Mouse (Mus musculus) intestine, postnatal 0 days (tissue): ENCODE data around the gene Nrg4. TPM values are rescaled to one million over a fixed set of nuclear protein-coding genes. Genes with fewer than 3 reads are reported as not detected.

Experiments
- ATAC-seq: fragments of 200-750 bp; cut with Nextera tagmentation; 2 replicates; pipeline ENCODE4 v1.8.0; 2017; ENCODE audit warnings: mild to moderate bottlenecking, moderate TSS enrichment, moderate library complexity
- H3K27ac ChIP-seq: fragments of 300-500 bp; sonication (generic); 2 replicates; pipeline ENCODE4 v1.5.1; 2014; ENCODE audit warnings: mild to moderate bottlenecking, low read depth, low read length, moderate library complexity
- H3K27me3 ChIP-seq: fragments of 300-500 bp; sonication (generic); replicated peaks from 2 replicates; pipeline ENCODE4 v1.6.1; 2014; ENCODE audit warnings: low read length, mixed read lengths; ENCODE audit not compliant: control insufficient read depth, insufficient read depth
- H3K36me3 ChIP-seq: fragments of 300-500 bp; sonication (generic); 2 replicates; pipeline ENCODE4 v1.6.1; 2014; ENCODE audit warnings: mild to moderate bottlenecking, moderate library complexity; ENCODE audit not compliant: control insufficient read depth, insufficient read depth
- H3K4me1 ChIP-seq: fragments of 300-500 bp; sonication (generic); replicated peaks from 2 replicates; pipeline ENCODE4 v1.6.1; 2014; ENCODE audit warnings: antibody characterized with exemption, low read length, mixed read lengths; ENCODE audit not compliant: control insufficient read depth, insufficient read depth
- H3K4me2 ChIP-seq: fragments of 300-500 bp; sonication (generic); replicated peaks from 2 replicates; pipeline ENCODE4 v1.6.1; 2014; ENCODE audit warnings: low read depth, mild to moderate bottlenecking, moderate library complexity
- H3K4me3 ChIP-seq: fragments of 300-500 bp; sonication (generic); 2 replicates; pipeline ENCODE4 v1.5.1; 2014; ENCODE audit warnings: low read depth, low read length
- H3K9ac ChIP-seq: fragments of 300-500 bp; sonication (generic); 2 replicates; pipeline ENCODE4 v1.6.1; 2014; ENCODE audit warnings: mild to moderate bottlenecking, low read depth, low read length
- H3K9me3 ChIP-seq: fragments of 300-500 bp; sonication (generic); 2 replicates; pipeline ENCODE4 v1.6.1; 2016; ENCODE audit warnings: mixed run types; ENCODE audit not compliant: control insufficient read depth
- CTCF ChIP-seq: sonication (generic); IDR thresholded peaks from 2 replicates; pipeline ENCODE4 v1.5.1; 2016; ENCODE audit warnings: low read depth, mild to moderate bottlenecking, control low read depth, antibody characterized with exemption, moderate library complexity
- WGBS: fragments of 180-500 bp; shearing (Covaris S2); extraction: QIAGEN DNeasy Blood & Tissue Kit; methylation state at CpG from one replicate; pipeline ENCODE4 v1.1.7; 2014; 5-methylcytosine and 5-hydroxymethylcytosine counted together
- polyA plus RNA-seq: library from polyadenylated mRNA; unstranded; fragments of >200 nt; fragmentation: Nextera tagmentation; extraction: Ambion mirVana; gene quantifications from 2 replicates; pipeline ENCODE4 v1.2.1, GENCODE M21; 2015

Nrg4 gene
- polyA plus RNA-seq, 1 experiment from 2014 or later, result 4.9 TPM

DNA sequence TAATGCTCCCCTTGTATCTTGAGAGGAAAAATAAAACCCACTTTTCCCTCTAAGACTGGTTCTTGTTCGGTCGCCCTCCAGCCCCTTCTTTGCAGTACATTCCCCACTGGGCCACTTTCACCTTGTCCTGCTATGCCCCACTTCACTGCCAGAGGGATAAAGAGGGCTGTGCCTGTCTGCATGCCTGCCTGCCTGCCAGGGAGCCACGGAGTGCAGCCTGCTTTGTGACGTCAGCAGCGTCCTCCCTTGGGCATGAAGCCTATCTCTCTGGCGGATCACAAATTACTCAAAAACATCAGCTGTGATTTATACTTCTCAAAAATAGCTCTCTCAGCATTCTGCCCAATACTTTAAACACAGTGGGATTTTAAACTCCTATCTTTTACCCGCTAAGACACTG lies 6.3 kb upstream of the Nrg4 start:
- no peak overlapping the region for H3K27ac ChIP-seq
- no peak for ATAC-seq
- no peak for TF ChIP-seq CTCF
- no peaks in the 10 kb centered on the region for H3K4me1 ChIP-seq
- H3K4me2 ChIP-seq, result no peak overlapping the region
- H3K9ac ChIP-seq, result no peak overlapping the region
- 40% methylated on average over 7 of the region's 7 CpGs for WGBS
- no peaks in the 10 kb centered on the region for H3K36me3 ChIP-seq
- no peaks in the 10 kb centered on the region for H3K9me3 ChIP-seq
- H3K4me3 ChIP-seq, result no peak overlapping the region
- H3K27me3 ChIP-seq, result no peaks in the 10 kb centered on the region; the same call in 1 of the 2 replicates

DNA sequence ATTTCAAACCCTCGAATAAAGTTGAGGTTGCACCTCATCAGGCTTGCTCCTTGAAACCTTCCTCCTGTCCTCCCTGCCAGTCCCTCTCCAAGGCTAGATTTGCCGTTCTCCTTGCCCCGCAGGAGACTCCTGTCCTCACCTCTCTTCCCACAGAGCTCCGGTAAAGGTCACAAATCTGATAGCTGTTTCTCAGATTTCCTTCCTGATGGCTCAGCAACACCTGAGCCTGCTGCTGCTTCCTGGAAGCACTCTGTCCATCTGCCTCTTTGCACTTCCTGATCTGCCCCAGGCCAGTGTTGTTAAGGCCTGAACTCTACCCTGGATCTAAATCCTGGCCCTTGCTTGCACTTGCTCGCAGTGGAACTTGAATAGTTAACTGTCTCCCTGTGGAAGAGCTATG lies 5.8 kb upstream of the Nrg4 start:
- Histone ChIP-seq H3K9ac (no peak overlapping the region), H3K4me3 (no peak overlapping the region), H3K27ac (no peak overlapping the region), H3K27me3 (no peaks in the 10 kb centered on the region; the same call in 1 of the 2 replicates), H3K4me1 (no peaks in the 10 kb centered on the region), H3K9me3 (no peaks in the 10 kb centered on the region), H3K36me3 (no peaks in the 10 kb centered on the region), H3K4me2 (no peak overlapping the region)
- TF ChIP-seq CTCF, result no peak
- 41% methylated on average over 5 of the region's 5 CpGs for WGBS
- no peak for ATAC-seq

DNA sequence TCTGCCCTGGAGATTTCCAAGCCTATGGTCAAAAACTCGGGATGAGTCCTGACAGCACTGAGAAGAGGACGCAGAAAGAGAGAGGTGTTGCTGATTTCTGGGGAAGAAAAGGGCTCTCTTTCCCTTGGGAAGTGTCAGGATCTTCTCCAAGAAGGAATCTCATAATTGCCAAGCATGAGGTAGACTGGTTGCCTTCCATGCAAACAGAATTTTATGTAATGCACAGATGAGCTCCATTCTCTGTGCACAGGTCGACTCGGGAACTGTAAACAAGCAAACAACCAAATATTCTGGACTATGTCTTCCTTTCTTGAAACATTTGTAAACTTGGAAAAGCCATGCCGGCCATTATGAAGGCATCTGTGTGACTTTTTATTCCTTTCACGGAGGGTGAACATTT lies 2.8 kb upstream of the Nrg4 start:
- WGBS, result 75% methylated on average over 6 of the region's 6 CpGs
- Histone ChIP-seq H3K27ac (no peak overlapping the region), H3K4me1 (no peaks in the 10 kb centered on the region), H3K36me3 (no peaks in the 10 kb centered on the region), H3K27me3 (peaks cover 8% of the 10 kb centered on the region; the same call in 1 of the 2 replicates), H3K4me2 (no peak overlapping the region), H3K9me3 (no peaks in the 10 kb centered on the region), H3K9ac (no peak overlapping the region), H3K4me3 (no peak overlapping the region)
- ATAC-seq, result no peak
- TF ChIP-seq CTCF, result no peak

DNA sequence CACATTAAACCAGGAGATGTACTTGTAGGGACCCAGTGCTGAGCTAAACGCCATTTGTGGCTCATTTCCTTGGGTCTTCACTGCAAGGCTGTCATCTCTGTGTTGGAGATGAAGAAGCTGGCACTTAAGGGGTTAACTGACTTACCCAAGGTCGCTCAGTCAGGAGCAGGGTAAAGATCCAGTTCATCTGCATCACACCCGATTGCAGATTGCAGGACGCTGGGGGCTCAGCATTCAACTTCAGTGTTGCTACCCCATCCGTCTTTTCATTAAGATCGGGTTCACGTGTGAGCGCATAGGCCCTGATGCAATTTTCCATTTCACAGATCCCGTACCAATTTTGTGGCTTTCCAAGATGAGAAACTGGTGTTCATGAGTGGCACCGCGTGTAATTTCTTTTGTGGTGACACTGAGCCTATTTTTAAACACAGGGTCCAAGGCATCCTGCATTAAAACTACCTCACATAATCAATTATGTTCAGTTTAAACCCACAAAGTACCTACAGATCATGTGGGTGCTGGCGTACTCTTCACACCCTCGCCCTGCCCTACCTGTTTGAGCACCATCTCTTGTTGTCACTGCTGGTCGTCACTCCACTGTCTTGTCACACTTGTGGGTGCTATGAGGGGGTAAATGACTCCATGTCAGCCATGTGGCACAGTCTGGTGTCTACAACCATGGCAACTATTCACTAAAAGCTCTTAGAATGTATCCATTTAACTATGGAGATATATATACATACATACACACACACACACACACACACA lies 1.7 kb upstream of the Nrg4 start:
- Histone ChIP-seq H3K9ac (no peak overlapping the region), H3K9me3 (no peaks in the 10 kb centered on the region), H3K4me2 (no peak overlapping the region), H3K27me3 (peaks cover 12% of the 10 kb centered on the region; the same call in 1 of the 2 replicates), H3K27ac (no peak overlapping the region), H3K4me3 (no peak overlapping the region), H3K4me1 (no peaks in the 10 kb centered on the region), H3K36me3 (no peaks in the 10 kb centered on the region)
- 45% methylated on average over 14 of the region's 14 CpGs for WGBS
- no peak for ATAC-seq
- no peak for TF ChIP-seq CTCF

DNA sequence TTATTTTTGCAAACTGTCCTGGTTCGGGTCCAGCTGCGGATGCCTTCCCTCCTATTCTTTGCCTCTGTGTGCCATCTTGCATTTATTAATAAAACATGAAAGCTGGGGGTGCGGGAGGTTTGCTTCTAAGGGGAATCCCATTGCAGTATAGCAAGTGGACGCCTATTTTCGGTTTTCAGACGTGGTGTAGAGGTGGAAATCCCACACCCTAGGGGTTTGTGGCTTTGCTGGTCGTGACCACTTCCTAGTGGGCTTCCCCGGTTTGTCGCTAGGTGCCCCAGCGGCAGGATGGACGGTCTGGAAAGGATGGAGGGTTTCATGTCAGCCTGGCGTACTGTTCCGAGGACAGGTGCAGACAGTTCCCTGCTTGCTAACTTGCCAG lies 581 bp upstream of the Nrg4 start:
- ATAC-seq, result no peak
- no peaks in the 10 kb centered on the region for H3K36me3 ChIP-seq
- peak overlapping the region; percentile 98 for H3K4me2 ChIP-seq
- 4% methylated on average over 13 of the region's 13 CpGs for WGBS
- peaks cover 12% of the 10 kb centered on the region; the same call in 1 of the 2 replicates for H3K27me3 ChIP-seq
- TF ChIP-seq CTCF, result no peak
- no peaks in the 10 kb centered on the region for H3K4me1 ChIP-seq
- H3K4me3 ChIP-seq, result peak overlapping the region; percentile 79
- peak overlapping the region; percentile 62; the same call in 1 of the 2 replicates for H3K9ac ChIP-seq
- no peaks in the 10 kb centered on the region for H3K9me3 ChIP-seq
- no peak overlapping the region for H3K27ac ChIP-seq

DNA sequence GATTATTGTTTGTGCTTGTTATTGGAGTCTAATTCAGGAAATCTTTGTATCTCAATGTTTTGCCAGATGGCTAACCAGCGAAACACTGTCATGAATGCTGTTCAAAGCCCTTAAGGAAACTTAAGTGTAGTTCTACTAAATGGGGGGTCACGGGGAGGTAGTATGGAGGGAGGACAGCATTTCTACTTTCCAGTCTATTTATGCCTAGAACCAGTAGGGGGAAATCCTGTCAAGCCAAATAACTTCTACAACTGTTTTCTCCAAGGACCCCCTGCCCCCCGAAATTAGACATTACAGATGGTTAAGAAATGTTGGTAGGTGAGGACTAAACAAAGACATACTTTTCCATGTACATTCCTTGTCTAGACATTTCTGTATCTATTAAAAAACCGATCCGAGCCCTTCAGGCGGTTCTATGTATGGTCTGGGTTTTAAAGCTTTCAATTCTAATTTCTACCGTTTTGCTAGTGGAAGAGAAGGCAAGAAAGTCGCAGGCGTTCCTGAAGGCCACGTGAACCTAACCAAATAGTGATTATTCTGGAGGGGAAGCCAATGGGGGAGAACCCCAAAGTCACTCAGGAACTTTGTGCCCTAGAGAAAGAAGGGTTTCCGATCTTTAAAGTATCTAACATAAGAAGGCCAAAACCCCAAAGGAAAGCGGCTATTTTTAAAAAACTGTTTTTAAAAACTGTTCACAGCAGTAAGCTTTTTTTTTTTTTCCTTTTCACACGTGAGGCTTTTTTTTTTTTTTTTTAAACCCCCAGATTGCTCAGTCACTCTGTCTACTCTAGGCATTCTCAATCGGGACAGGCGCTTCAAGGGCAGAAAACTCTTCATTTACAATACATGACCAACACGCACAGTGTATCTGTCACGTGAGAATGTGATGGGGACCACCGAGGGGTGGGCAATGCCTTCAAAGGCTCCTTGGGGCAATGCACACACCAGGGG lies 805 bp downstream of the Nrg4 start:
- Histone ChIP-seq H3K9ac (peak overlapping the region; percentile 62), H3K4me2 (peak overlapping the region; percentile 98), H3K27ac (no peak overlapping the region), H3K9me3 (no peaks in the 10 kb centered on the region), H3K36me3 (no peaks in the 10 kb centered on the region), H3K27me3 (peaks cover 14% of the 10 kb centered on the region; the same call in 1 of the 2 replicates), H3K4me3 (peak overlapping the region; percentile 79), H3K4me1 (no peaks in the 10 kb centered on the region)
- 19% methylated on average over 18 of the region's 18 CpGs for WGBS
- peak; percentile 14; the same call in 1 of the 2 replicates for TF ChIP-seq CTCF
- ATAC-seq, result no peak; the same call in 1 of the 2 replicates
